Mouse (Mus musculus): ENCODE measurements around the gene Gm9913.

Gm9913 gene

DNA sequence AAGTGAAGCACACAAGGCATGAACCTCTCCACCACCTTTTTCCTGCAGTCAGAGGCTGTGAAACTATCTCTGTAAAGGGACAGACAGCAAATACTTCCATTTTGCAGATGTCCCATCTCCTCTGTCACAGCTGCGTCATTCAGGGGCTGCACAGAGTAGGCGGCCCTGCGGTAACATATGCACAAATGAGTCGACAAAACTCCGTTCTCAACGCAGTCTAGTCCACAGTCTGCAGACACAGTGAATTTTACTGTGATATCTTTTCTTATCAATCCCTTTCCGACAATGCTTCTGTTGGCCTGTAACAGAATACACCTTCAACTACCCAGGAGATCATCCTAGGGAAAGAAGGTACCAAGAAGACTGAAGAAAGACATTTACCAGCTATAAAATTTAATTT, 6.7 kb upstream of the Gm9913 start:
- no peak for DNase-seq

DNA sequence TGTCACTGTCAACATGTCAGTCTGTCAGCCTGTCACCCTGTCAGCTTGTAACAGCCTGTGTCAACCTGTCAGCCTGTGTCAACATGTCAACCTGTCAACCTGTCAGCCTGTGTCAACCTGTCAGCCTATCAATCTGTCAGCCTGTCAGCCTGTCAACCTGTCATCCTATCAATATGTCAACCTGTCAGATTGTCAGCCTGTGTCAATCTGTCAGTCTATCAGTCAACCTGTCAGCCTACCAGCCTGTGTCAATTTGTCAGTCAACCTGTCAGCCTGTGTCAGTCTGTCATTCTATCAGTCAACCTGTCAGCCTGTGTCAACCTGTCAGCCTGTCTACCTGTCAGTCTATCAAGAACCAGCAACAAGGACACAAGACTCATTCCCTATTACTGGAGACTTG, 3.4 kb upstream of the Gm9913 start:
- DNase-seq = no peak

DNA sequence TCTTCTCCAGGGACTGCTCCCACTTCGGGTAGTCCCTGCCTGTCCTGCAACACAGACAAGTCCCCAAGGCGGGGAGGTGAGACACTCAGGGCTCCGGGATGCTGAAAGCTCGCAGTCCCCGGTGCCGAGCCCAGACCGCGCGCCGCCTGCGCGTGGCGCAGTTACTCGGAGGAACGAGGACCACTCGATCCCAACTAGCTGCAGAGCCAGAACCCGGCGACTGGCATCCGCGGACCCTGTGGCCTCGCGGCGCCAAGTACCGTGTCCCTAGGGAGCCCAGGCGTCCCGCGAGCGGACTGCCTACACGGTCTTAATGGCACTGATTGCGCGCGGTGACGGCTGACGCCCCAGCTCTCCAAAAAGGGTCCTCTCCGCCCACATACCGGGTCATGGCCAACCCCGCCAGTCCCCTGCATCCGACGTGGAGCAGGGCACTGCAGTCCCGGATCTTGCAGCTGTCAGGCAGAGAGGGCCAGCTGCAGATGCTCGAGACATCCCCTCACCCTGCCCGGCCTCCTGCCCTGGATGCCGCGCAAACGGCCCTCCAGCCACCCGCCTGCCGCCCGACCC, 942 bp downstream of the Gm9913 start:
- peak in 1 of 2 experiments; percentile 8 for DNase-seq

DNA sequence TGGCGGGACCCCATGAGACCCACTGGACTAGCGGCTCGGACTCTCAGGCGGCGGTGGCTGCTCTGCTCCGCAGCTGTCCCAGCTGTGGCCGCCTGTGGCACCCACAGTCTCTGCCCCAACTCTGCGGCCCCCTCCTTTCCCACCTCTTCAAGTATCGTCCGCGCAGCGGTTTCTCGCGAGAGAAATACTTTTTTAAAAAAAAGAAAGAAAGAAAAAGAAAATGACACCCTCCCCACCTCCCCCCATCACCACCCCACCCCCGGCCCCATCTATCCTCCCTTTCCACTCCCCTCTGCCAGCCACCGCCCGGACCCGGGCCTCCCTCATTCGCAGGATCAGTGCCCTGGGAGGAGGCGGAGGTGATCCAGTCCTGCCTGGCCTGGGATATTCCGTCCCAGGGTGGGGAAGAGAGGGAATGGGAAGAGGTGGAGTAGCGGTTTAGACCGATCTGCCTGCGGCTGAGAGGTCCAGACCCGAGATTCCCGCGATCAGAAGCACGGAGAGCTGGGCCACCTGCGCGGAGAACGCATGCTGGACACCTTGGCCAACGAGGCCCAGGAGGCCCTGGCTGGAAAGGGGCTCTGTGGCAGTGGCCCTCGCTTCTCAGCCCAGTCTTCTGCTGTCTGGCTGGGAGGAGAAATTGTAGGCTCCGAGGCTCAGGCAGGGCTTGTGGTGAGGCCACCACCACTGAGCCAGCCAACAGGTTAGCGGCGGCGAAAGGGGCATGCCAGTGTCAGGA, 1.6 kb downstream of the Gm9913 start:
- peak in 1 of 2 experiments; percentile 5 for DNase-seq

DNA sequence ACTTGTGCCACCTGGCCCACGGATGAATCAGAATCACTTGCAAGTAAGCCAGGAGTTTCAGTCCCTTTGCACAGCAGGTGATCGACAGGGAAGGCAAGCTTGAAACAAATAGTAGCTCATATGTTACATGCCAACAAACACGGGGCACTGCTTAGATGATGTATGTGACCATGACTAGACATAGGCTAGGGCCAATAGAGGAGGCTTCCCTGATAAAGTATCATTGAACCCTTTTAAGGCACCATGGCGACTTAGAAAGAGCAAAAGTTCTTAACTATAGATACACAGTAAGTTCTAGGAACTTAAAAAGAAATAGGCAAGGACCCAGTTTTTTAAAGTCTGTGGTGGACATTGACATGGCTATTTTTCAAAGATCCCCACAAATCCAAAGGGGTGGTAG, 3.0 kb downstream of the Gm9913 start, which contains the start of gene Fbn1:
Gene Fbn1, minus strand, starts transcription at position 101 of the 400 bp plus-strand sequence.
- DNase-seq = no peak

DNA sequence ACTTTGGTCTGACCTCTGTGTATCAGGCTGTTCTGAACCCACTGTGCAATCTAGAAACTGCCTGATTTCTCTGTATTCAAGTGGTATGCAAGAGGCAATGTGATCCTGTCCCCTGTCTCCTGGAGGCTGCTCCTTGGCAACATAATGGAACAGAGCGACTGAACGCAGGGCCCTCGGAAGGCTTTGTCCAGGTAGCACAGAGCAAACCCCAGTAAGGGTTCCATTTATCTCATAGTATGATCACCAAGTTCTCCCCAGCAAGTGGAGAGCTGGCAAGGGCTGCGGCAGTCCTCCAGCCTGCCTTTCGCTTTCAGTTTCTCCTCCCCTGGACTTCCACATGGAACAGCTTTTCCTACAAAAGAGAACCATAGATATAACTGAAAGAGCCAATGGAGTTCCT, 3.5 kb downstream of the Gm9913 start:
- DNase-seq = no peak

DNA sequence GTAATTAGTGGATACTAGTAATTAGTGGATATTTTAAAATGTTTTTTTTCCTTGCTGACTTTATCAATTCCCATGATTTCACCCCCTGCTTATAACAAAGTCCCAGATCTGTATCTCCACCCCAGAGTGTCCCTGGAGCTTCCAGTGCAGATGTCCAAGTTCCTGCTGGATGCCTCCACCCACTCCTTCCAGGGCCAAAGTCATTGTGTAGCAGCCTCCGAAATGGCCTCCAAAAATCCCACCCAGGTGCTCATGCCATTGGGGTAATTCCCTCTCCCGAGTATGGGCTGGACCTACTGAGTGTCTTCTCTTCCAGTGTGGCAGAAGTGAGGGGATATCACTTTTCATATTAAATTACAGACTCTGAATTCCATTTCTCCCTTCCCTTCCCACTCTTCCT, 5.9 kb downstream of the Gm9913 start:
- no peak for DNase-seq

DNA sequence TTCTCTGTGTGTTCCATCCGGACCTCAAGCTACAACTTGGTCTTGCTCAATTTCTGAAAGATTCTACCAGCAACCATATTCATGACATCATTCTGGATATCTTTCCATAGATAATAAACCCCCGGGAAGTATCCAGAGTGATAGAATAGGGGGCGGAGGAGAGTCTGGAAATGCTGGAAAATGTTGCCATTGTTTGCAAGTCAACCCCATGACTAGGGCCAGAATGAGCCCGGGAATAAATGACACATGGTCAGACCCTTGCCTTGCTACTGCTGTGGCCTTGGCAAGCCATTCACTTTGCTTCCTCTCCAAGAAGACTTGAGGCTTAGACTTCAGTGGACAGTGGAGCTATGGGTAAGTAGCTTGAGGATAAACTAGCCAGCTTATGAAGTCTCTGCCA, 7.0 kb downstream of the Gm9913 start:
- no peak for DNase-seq

DNA sequence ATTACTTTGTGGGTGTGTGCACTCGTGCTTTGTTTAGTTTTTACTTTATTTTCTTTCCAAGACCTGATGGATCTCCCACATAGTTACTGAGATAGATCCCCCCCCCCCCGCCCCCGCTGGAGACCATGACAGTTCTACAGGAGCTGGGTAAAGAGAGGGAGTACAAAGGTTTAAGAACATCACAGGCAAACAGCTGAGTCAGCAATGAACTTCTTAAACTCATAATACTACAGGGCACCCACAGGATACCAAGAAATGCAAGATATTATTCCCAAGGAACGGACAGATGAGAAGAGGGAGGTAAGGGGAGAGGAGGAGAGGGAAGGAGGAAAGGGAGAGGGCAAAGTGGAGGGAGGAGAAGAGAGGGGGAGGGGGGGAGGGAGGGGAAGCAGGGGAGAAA, 7.7 kb downstream of the Gm9913 start:
- DNase-seq = no peak

DNA sequence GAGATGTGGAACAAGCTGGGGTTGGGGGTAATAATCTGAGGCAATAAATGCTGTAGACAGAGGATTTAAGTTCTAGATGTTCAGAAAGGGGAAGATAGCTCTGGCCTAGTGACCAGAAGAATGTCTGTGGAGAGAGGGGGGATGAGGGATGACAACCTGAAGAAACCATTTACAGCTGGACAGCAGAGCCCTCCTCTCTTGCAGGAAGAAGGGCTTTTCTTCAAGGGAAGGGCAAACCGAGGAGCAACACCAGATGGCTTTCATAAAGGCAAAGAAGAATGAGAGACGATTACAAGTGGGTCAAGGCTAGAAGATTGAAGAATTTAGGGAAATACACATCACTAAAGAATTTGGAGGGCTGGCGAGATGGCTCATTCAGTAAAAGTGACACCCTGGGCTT, 9.5 kb downstream of the Gm9913 start:
- no peak for DNase-seq

DNA sequence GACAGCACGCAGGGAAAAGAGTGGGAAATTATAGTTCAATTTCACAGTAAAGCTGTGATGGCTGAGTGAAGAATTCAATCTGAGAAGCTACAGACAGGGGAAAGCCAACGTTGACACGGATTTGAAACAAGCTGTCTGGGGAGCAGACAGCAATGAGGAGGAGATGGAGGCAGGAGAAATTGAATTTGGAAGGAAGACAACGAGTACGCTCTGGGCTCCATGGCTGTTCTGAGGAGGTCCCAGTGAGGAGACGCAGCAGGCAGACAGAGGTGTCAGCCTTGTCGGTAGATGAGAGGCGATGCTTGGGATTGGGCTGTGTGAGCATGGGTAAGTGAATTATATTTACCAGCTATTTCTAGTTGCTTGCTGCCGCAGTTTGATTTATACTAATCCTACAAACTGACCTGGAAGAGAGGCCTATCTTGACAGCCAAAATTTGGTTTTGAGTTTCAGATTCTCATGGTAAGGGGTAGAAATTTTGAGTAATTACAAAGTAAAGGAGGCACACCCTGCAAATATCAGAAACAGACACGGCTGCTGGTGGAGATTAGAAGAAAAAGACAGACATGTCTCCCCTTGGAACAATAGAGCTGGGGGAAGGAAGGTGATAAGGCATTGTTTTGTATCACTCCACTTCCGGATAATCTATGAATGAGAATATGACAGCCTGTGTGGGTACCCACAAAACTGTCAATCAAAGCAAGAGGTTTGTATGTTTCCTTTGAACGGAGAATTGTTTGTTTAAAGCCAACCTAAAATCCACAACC, 10.6 kb downstream of the Gm9913 start:
- no peak for DNase-seq

DNA sequence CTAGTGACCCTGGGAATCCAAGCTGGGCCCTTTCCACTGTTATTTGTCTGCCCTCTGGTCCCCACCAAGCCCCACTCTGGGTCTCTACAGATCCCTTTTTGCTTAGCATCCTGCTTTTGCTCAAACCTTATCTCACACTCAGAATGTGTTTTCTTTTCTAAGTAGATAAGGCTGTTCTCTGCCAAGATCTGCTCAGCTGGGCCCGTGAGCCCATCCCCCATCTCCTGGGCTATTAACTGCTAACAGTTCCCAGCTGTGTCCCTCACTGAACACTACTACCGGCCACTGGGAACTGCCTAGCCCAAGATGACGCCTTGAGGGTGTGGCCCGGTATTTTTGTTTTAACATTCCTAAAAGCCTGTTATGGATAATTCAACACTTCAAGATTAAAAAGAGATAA, 11.7 kb downstream of the Gm9913 start:
- DNase-seq = peak in 1 of 2 experiments; percentile 4

DNA sequence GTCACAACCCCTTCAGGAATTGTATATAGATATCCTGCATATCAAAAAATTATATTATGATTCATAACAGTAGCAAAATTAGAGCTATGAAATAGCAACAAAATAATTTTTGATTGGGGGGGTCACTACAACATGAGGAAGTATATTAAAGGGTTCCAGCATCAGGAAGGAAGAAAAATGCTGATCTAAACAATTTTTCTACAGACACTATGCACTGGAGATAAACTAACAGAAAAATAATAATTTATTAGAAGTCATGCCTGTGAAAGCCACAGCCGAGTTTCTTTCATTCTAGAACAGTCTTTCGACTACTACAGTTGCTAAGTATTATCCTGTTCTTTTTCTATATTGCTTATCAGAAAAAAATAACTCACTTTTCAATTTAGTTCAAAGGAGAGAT, 20.6 kb downstream of the Gm9913 start:
- no peak for DNase-seq

DNA sequence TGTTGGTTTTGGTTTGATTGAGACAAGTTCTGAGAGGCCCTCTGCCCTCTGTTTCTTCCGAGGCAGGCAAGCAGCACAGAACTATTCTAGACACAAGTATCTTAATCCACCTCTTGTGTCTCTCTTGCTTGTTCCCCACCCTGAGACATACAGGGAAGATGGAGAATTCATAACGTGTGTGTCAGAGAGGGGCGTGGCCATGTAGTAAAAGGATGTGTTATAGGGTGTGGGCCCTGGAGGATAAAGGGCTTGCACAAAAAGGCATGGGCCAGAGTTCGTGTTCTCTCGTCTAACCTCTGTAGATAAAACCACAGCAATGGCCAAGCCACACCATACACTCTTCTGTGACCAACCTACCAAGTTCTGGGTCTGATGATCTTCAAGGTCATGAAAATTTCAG, 21.7 kb downstream of the Gm9913 start:
- no peak for DNase-seq

DNA sequence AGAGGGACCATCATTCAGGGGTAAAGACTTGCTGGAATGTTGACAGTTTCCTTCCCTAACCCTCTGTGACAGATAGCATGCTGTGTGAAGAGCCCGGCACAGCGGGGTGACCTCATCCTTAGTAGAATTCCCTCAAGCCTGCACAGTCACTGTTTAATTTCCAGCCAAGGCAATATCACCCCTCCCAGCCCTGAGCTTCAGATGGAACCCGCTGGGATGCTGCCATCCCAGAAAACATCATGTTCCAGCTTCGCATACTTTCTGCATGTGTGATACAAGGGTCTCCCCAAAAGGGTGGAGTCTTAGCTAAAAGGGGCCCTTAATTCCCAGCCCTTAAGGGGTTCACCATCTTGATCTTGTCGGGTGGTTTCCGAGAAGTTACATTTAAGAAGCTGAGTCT, 25.8 kb downstream of the Gm9913 start:
- no peak for DNase-seq

DNA sequence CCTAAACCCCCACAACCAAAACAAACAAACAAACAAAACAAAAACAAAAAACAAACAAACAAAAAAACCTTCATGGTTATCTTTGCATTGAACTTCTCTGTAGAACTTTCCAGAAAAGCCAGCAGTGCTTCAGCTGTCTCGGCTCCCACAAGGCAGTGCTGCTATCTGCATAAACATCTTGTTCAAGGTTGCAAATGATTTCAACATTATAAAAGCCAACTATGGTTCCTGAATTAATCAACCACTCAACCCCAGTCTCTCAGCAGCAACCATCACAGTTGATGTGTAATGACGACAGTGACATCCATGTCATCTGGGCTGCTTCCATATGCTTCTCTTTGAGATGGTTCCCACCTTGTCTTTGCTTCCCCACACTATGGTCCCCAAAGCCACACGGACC, 34.8 kb downstream of the Gm9913 start:
- no peak for DNase-seq

DNA sequence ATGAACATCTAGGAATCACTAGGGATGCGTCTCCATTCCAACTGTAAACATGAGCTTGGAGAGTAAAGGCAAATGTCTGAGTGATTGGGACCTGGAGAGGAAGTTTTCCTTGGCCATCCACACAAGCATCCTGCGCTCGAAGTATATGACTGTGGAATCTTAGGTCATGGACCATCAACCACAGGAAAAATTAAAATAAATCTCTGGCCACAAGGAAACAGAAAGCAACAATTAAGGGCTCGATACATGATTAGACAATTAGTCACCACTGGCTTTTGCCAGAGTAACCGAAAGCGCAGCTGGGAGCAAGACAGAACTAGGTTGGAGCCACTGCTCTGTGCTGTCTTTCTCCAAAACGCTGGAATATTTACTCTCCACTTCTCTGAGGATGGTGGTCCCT, 35.7 kb downstream of the Gm9913 start:
- DNase-seq = no peak

DNA sequence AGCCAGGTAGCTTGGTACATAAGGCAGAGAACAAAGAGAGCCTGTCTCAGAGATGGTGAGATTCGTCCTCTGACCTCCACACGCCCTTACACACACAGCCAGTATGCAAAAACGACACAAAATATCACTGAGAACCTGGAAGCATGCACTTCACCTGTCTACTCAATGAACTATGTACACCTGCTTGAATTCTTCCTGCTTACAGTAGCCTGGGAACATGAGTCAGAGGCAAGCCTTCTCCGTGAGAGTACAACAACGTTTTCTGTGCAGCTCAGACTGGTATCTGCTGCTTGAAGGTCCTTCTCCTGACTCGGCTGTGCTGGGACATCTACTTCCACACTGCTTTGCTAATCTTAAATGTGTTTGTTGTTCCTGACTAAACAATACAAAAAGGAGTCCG, 36.6 kb downstream of the Gm9913 start:
- no peak for DNase-seq

DNA sequence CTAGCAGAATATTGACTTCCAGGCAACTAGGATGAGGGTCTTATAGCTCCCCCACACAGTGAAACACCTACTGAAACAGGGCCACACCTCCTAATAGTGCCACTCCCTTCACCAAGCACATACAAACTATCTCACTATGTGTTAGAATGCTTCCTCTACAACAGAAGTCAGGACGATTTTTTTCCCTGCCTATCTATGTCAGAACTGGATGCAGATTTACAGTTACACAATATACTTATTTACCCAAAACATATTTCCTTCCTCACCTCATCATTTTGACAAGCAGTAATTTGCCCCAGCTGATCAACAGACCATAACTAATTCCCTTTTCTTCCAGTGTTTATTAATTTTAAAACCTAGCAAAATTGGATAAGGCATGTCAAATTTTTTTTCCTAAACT, 38.8 kb downstream of the Gm9913 start:
- DNase-seq = no peak

DNA sequence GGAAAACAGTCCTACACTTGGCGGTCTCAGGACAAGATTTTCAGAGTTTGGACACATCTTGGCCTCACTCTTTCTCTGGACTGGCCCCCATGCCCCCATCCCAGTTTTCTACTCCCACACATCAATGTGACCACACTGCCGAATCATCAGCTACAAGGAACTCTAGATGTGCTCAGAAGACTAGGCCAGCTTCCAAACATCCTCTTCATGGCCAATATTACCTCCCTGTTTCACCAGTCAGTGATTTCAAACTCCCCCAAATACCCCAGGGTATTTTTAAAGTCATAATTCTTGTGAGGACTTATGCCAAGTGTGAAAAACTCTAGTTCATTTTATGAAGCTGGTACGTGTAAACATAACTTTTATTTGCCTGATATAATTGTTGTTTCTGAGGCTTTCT, 40.1 kb downstream of the Gm9913 start:
- no peak for DNase-seq

DNA sequence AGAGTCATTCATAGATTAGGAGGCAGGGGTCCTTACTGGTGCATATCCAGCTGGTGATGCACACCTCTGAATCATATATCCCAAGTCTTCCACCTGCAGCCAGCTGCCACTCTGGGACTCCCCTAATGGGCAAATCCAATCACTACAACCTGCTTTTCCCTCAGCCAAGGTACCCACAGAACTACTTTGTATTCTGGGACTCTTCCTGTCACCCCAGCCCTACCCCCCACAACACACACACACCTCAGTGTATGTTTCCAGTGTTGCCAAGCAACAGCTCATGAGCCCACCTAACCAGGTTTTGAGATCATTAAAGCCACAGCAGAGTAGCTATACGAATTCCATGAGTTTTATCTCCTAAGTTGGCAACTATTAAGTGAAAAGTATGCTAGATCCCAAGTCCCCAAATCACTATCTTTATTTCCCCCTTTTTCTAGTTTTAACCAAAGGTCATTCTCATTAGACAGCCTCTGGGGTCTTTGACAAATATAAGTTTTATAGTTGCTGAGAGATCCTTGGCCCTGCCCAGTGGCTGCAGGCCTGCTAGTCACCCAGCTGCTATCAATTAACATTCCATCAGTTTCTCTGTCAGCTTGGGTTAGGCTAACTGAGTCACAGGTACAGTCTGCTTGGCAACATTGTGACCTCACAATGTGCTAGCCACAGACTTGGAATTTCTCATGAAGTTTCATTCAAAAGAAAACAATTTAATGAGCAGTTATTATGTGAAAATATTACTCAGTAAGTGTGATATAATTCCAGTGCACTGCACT, 44.1 kb downstream of the Gm9913 start:
- DNase-seq = no peak

DNA sequence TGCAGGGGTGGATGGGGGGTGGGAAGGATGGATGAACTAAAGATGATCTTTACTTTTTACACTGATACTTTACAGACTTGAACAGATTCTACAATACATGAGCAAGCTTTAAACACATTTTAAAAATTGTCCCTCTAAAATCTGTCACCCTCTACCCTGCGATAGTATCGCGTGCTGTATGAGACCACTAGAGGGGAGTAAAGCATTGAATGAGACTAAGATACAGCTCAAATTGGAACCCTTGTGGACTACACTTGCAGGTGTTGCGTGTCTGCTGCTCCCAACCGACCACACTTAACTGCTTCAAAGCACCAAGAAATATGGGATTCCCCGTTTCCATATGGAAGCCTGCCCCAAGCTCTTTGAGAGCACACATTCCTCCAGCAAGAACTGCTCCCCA, 50.9 kb downstream of the Gm9913 start:
- no peak for DNase-seq

Data from spleen, adult 18-20 months (tissue).